Mouse (Mus musculus) CH12.LX (cell line): ENCODE data around the gene A630001G21Rik.

Experiments used
- CHD2 ChIP-seq: IDR thresholded peaks from 2 replicates; pipeline ENCODE4 v1.6.1; 2011; ENCODE audit warnings: low read length, improper control_type of control experiment
- CTCF ChIP-seq, 2 experiments: IDR thresholded peaks in 1 of 2; conservative IDR thresholded peaks in 1 of 2; 2 replicates each; pipeline ENCODE4 v1.5.1; 2011 to 2012; ENCODE audit warnings: low read depth in 2 of 2, low read length in 2 of 2, improper control_type of control experiment in 1 of 2, inconsistent platforms in 1 of 2, mild to moderate bottlenecking in 1 of 2, moderate library complexity in 1 of 2
- ETS1 ChIP-seq: conservative IDR thresholded peaks from 2 replicates; pipeline ENCODE4 v1.6.1; 2012; ENCODE audit warnings: low read depth, mild to moderate bottlenecking, inconsistent platforms, low read length, improper control_type of control experiment, moderate library complexity
- MAX ChIP-seq: IDR thresholded peaks from 2 replicates; pipeline ENCODE4 v1.6.1; 2011; ENCODE audit warnings: low read length, improper control_type of control experiment
- POLR2A ChIP-seq: IDR thresholded peaks from 2 replicates; pipeline ENCODE4 v1.6.1; 2011; ENCODE audit warnings: low read depth, mild to moderate bottlenecking, improper control_type of control experiment, low read length
- ZNF384 ChIP-seq: IDR thresholded peaks from 2 replicates; pipeline ENCODE4 v1.6.1; 2012; ENCODE audit warnings: low read depth, low read length, improper control_type of control experiment, inconsistent platforms

GRCm38 (mm10) chr1:85827166-85827565 is 48.7 kb upstream of the A630001G21Rik start:
- TF ChIP-seq POLR2A: no peak
- TF ChIP-seq ETS1: no peak
- no peak for TF ChIP-seq CHD2
- no peak for TF ChIP-seq MAX
- no peak for TF ChIP-seq CTCF (conservative IDR thresholded peaks at IDR 0.05 in 1 of 2, IDR thresholded peaks at IDR 0.05 in 1 of 2; ENCODE audit: low read depth in 2 of 2, low read length in 2 of 2)
- no peak for TF ChIP-seq ZNF384
